Mouse (Mus musculus) c-Kit-negative CD71-positive TER-119-positive erythroid progenitor cells, embryonic 14.5 days (primary cell): ENCODE results near the gene Myo3b.

ENCODE experiments used
- DNase-seq: peaks from one replicate; pipeline ENCODE4 v3.0.0-alpha.2; 2013; ENCODE audit warnings: low read depth, low spot score

Myo3b gene

GRCm38 (mm10) chr2:70128590-70128989 lies 89.7 kb downstream of the Myo3b start:
- no peak for DNase-seq

- DNase-seq = no peak
Observed at GRCm38 (mm10) chr2:70129566-70129965, 90.6 kb downstream of the Myo3b start.

- DNase-seq = no peak
Observed at GRCm38 (mm10) chr2:70133281-70133680, 94.4 kb downstream of the Myo3b start.

- DNase-seq = no peak
Observed at GRCm38 (mm10) chr2:70137226-70137998, 98.5 kb downstream of the Myo3b start.

- no peak for DNase-seq
Observed at GRCm38 (mm10) chr2:70143543-70144188, 104.7 kb downstream of the Myo3b start.

GRCm38 (mm10) chr2:70146993-70147581 lies 108.2 kb downstream of the Myo3b start:
- DNase-seq = no peak

GRCm38 (mm10) chr2:70148821-70149510 lies 110.0 kb downstream of the Myo3b start:
- DNase-seq = no peak

- DNase-seq = no peak
Observed at GRCm38 (mm10) chr2:70150399-70151035, 111.6 kb downstream of the Myo3b start.

- no peak for DNase-seq
Observed at GRCm38 (mm10) chr2:70151930-70152329, 113.0 kb downstream of the Myo3b start.

GRCm38 (mm10) chr2:70155226-70155836 lies 116.4 kb downstream of the Myo3b start:
- no peak for DNase-seq

GRCm38 (mm10) chr2:70159543-70159942 lies 120.6 kb downstream of the Myo3b start:
- DNase-seq = no peak

GRCm38 (mm10) chr2:70166231-70166630 lies 127.3 kb downstream of the Myo3b start:
- no peak for DNase-seq

GRCm38 (mm10) chr2:70167944-70168935 lies 129.3 kb downstream of the Myo3b start:
- DNase-seq = no peak

GRCm38 (mm10) chr2:70170469-70170868 lies 131.5 kb downstream of the Myo3b start:
- no peak for DNase-seq

GRCm38 (mm10) chr2:70176823-70177708 lies 138.1 kb downstream of the Myo3b start:
- DNase-seq = no peak

- no peak for DNase-seq
Observed at GRCm38 (mm10) chr2:70177709-70178030, 138.7 kb downstream of the Myo3b start.

- DNase-seq = no peak
Observed at GRCm38 (mm10) chr2:70178241-70178640, 139.3 kb downstream of the Myo3b start.

- no peak for DNase-seq
Observed at GRCm38 (mm10) chr2:70182150-70182670, 143.3 kb downstream of the Myo3b start.

GRCm38 (mm10) chr2:70187040-70187439 lies 148.1 kb downstream of the Myo3b start:
- DNase-seq = no peak
